Mouse (Mus musculus): Measurements from ENCODE around the gene Dnm3.

GRCm38 (mm10) chr1:162040490-162041274, 437.2 kb downstream of the Dnm3 start:
- TF ChIP-seq MAX (IDR thresholded peaks at IDR 0.05; ENCODE audit: low read depth) (no peak), USF1 (IDR thresholded peaks at IDR 0.05; ENCODE audit: low read depth) (no peak), POLR2A (IDR thresholded peaks at IDR 0.05; ENCODE audit: insufficient read length, low read depth) (no peak), TCF12 (IDR thresholded peaks at IDR 0.05; ENCODE audit: insufficient read depth, poor library complexity, severe bottlenecking) (no peak), E2F4 (IDR thresholded peaks at IDR 0.05; ENCODE audit: insufficient read depth) (no peak), SRF (IDR thresholded peaks at IDR 0.05; ENCODE audit: control insufficient read depth, insufficient read length, low read depth) (no peak), MYOD1 (IDR thresholded peaks at IDR 0.05; ENCODE audit: control insufficient read depth in 1 of 3, insufficient read length in 2 of 3, low read depth in 2 of 3) (peak in 2 of 3 experiments; percentile 27), CEBPB (IDR thresholded peaks at IDR 0.05; ENCODE audit: insufficient read depth, poor library complexity, severe bottlenecking) (no peak), MYOG (IDR thresholded peaks at IDR 0.05; ENCODE audit: control insufficient read depth in 1 of 3, insufficient read depth in 1 of 3, insufficient read length in 2 of 3, low read depth in 2 of 3) (no peak), POLR2AphosphoS2 (IDR thresholded peaks at IDR 0.05; ENCODE audit: insufficient read length, low read depth) (no peak), REST (IDR thresholded peaks at IDR 0.05; ENCODE audit: insufficient read depth, insufficient read length) (no peak), TCF3 (IDR thresholded peaks at IDR 0.05; ENCODE audit: insufficient read length, low read depth) (no peak)
